Mouse (Mus musculus) liver, embryonic 11.5 days (tissue): ENCODE results near the gene Ankrd24. TPM values are rescaled to one million over a fixed set of nuclear protein-coding genes. Genes with fewer than 3 reads are reported as not detected.
A peak's percentile ranks its signal among the peaks of the same experiment; 100 is the strongest.

Experiments used
- ATAC-seq: fragments of 200-750 bp; cut with Nextera tagmentation; replicated peaks from 2 replicates; pipeline ENCODE4 v1.8.0; 2017; ENCODE audit warnings: moderate number of reproducible peaks, mild to moderate bottlenecking, moderate TSS enrichment, moderate library complexity; ENCODE audit not compliant: low FRiP score
- DNase-seq: peaks from one replicate; pipeline ENCODE4 v3.0.0-alpha.2; 2017; ENCODE audit warnings: low spot score
- H3K27ac ChIP-seq: fragments of 300-500 bp; sonication (generic); 2 replicates; pipeline ENCODE4 v1.5.1; 2014; ENCODE audit warnings: mild to moderate bottlenecking, low read depth, low read length, control low read depth
- H3K27me3 ChIP-seq: fragments of 300-500 bp; sonication (generic); replicated peaks from 2 replicates; pipeline ENCODE4 v1.6.1; 2014; ENCODE audit warnings: low read length, mixed read lengths; ENCODE audit not compliant: control insufficient read depth, insufficient read depth
- H3K36me3 ChIP-seq: fragments of 300-500 bp; sonication (generic); 2 replicates; pipeline ENCODE4 v1.6.1; 2014; ENCODE audit warnings: mild to moderate bottlenecking, low read length, moderate library complexity, mixed read lengths; ENCODE audit not compliant: control insufficient read depth, insufficient read depth
- H3K4me1 ChIP-seq: fragments of 300-500 bp; sonication (generic); replicated peaks from 2 replicates; pipeline ENCODE4 v1.6.1; 2014; ENCODE audit warnings: low read length, mixed read lengths; ENCODE audit not compliant: control insufficient read depth, insufficient read depth
- H3K4me2 ChIP-seq: fragments of 300-500 bp; sonication (generic); 2 replicates; pipeline ENCODE4 v1.6.1; 2014; ENCODE audit warnings: mild to moderate bottlenecking, control low read depth, moderate library complexity
- H3K4me3 ChIP-seq: fragments of 300-500 bp; sonication (generic); 2 replicates; pipeline ENCODE4 v1.5.1; 2014; ENCODE audit warnings: low read depth, low read length, control low read depth
- H3K9ac ChIP-seq: fragments of 300-500 bp; sonication (generic); 2 replicates; pipeline ENCODE4 v1.6.1; 2014; ENCODE audit warnings: low read depth, low read length, control low read depth
- H3K9me3 ChIP-seq: fragments of 300-500 bp; sonication (generic); 2 replicates; pipeline ENCODE4 v1.6.1; 2016; ENCODE audit warnings: low read length, inconsistent platforms, mixed read lengths; ENCODE audit not compliant: control insufficient read depth
- WGBS: fragments of 180-500 bp; shearing (Covaris S2); extraction: QIAGEN DNeasy Blood & Tissue Kit; methylation state at CpG from one replicate; pipeline ENCODE4 v1.1.7; 2014; 5-methylcytosine and 5-hydroxymethylcytosine counted together
- polyA plus RNA-seq: library from polyadenylated mRNA; unstranded; fragments of >200 nt; fragmentation: Nextera tagmentation; extraction: Ambion mirVana; gene quantifications from 2 replicates; pipeline ENCODE4 v1.2.1, GENCODE M21; 2014

Ankrd24 gene
- polyA plus RNA-seq, 1 experiment from 2014 or later = 3.6 TPM

DNA sequence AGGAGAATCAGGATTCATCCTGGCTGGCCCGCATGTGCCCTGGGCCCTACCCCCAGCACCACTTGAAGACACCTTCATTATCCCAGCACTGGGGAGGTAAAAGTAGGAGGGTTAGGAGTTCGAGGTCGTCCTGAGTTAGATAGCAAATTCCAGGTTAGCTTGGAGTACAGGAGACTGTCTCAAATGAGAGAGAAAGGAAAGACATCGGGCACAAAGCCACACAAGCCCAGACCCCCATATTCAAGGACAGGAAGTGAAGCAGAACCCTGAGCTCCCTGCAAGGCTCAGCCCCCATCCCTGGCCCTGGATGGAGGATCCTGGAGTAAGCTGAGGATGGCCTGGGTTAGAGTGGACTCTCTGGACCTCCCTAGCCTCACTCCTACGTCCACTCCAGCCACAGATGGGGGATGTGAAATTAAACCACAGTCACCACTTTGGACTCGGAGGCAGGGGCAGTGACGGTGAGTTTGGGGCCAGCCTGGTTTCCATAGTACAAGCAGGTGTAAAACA, 26.9 kb upstream of the Ankrd24 start:
- peak overlapping the region; percentile 28; the same call in 1 of the 2 replicates for H3K9ac ChIP-seq
- H3K4me2 ChIP-seq = peak overlapping the region; percentile 73
- H3K4me3 ChIP-seq = peak overlapping the region; percentile 30; the same call in 1 of the 2 replicates
- H3K4me1 ChIP-seq = peaks cover 38% of the 10 kb centered on the region
- H3K27me3 ChIP-seq = peaks cover 10% of the 10 kb centered on the region
- no peaks in the 10 kb centered on the region for H3K36me3 ChIP-seq
- WGBS = 27% methylated on average over 7 of the region's 7 CpGs
- H3K9me3 ChIP-seq = no peaks in the 10 kb centered on the region
- ATAC-seq (no peak), DNase-seq (no peak)
- peak overlapping the region; percentile 39; the same call in 1 of the 2 replicates for H3K27ac ChIP-seq

DNA sequence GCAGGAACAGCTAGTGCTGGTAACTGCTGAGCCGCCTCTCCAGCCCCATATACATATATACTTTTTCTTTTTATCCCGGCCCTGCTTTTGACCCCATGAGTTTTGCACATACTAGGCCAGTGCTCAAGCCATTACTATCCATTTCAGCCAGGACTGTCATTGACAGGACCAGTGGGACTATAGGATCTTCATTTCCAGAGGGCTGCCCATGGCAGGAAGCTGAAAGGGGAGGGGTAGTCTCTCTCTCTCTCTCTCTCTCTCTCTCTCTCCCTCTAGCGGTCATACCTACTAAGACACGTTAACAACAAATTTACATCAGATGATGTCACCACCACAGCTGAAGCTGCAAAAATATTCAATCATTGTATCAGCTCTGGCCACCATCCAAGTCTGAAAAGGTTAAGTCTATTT, 25.6 kb upstream of the Ankrd24 start:
- Histone ChIP-seq H3K36me3 (no peaks in the 10 kb centered on the region), H3K27ac (no peak overlapping the region), H3K9ac (no peak overlapping the region), H3K9me3 (no peaks in the 10 kb centered on the region), H3K4me2 (no peak overlapping the region), H3K27me3 (0 out of 2 replicates have a peak, but pooled peaks cover 6% of the 10 kb centered on the region), H3K4me1 (peaks cover 32% of the 10 kb centered on the region), H3K4me3 (no peak overlapping the region)
- WGBS = 24% methylated on average over 4 of the region's 4 CpGs
- ATAC-seq (no peak), DNase-seq (peak; percentile 59)

- no peaks in the 10 kb centered on the region for H3K27me3 ChIP-seq
- peaks cover 26% of the 10 kb centered on the region for H3K4me1 ChIP-seq
- peak overlapping the region; percentile 46; the same call in 1 of the 2 replicates for H3K4me3 ChIP-seq
- H3K9ac ChIP-seq = 0 out of 2 replicates have a peak overlapping the region, but pooled peaks have one; percentile 42
- H3K36me3 ChIP-seq = no peaks in the 10 kb centered on the region; the same call in 1 of the 2 replicates
- H3K4me2 ChIP-seq = peak overlapping the region; percentile 79
- no peaks in the 10 kb centered on the region for H3K9me3 ChIP-seq
- WGBS = 70% methylated on average over 12 of the region's 12 CpGs
- no peak for ATAC-seq
- no peak for DNase-seq
- H3K27ac ChIP-seq = no peak overlapping the region; the same call in 1 of the 2 replicates
Measured at GRCm38 (mm10) chr10:81604019-81604967, 24.0 kb upstream of the Ankrd24 start.

GRCm38 (mm10) chr10:81604968-81605665, 23.2 kb upstream of the Ankrd24 start:
- no peaks in the 10 kb centered on the region; the same call in 1 of the 2 replicates for H3K36me3 ChIP-seq
- peak overlapping the region; percentile 79 for H3K4me2 ChIP-seq
- peaks cover 23% of the 10 kb centered on the region for H3K4me1 ChIP-seq
- WGBS = 15% methylated on average over 29 of the region's 29 CpGs
- H3K9me3 ChIP-seq = no peaks in the 10 kb centered on the region
- ATAC-seq = peak; percentile 42
- peak overlapping the region; percentile 56 for H3K9ac ChIP-seq
- H3K4me3 ChIP-seq = peak overlapping the region; percentile 46
- H3K27ac ChIP-seq = peak overlapping the region; percentile 90
- H3K27me3 ChIP-seq = no peaks in the 10 kb centered on the region
- peak; percentile 80 for DNase-seq

- Histone ChIP-seq H3K9ac (peak overlapping the region; percentile 56), H3K27me3 (no peaks in the 10 kb centered on the region), H3K4me3 (peak overlapping the region; percentile 46), H3K4me2 (peak overlapping the region; percentile 79), H3K4me1 (peaks cover 18% of the 10 kb centered on the region), H3K36me3 (no peaks in the 10 kb centered on the region; the same call in 1 of the 2 replicates), H3K27ac (peak overlapping the region; percentile 90), H3K9me3 (no peaks in the 10 kb centered on the region)
- 5% methylated on average over 14 of the region's 14 CpGs for WGBS
- ATAC-seq (0 out of 2 replicates have a peak, but pooled peaks have one; percentile 5), DNase-seq (no peak)
Measured at GRCm38 (mm10) chr10:81605666-81605973, 22.7 kb upstream of the Ankrd24 start.

DNA sequence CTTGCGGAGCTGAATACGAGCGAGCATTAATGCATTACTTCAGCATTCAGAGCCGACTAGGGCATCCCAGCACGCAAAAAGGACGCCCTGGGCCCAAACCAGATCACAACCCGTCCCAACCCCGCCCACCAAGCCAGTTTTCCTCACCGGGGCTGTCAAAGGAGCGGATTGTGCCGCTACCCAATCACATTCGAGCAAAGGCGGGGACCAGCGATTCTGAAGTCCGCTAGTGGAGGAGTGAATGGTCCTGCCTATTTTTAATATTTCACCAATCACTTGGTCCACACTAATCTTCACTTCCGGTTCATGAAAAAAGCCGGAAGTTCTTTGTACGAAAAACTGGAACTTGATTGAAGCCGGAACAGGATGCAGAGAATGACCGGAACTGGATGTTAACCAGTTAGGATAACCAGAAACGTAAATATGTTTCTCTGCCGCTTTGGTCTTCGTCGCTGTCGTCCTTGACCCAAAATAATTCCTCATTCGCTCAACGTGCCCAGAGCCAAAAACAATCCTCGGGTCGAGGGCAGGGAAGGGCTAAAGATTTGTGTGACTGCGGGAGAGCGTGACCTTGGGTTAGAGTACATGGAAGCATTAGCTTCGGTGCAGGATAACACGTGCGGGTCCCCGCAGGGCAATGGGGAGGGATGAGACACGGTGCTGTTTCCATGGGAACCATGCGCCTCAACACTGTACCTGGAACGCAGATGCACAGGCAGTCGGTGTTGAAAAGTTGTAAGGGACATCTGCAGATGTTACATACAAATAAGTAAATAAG, 22.2 kb upstream of the Ankrd24 start, which contains the start of gene BC025920:
BC025920 (plus strand) TSS at position 297 of the 778 bp plus-strand sequence.
- ATAC-seq (peak; percentile 87), DNase-seq (peak; percentile 88)
- 1% methylated on average over 39 of the region's 39 CpGs for WGBS

DNA sequence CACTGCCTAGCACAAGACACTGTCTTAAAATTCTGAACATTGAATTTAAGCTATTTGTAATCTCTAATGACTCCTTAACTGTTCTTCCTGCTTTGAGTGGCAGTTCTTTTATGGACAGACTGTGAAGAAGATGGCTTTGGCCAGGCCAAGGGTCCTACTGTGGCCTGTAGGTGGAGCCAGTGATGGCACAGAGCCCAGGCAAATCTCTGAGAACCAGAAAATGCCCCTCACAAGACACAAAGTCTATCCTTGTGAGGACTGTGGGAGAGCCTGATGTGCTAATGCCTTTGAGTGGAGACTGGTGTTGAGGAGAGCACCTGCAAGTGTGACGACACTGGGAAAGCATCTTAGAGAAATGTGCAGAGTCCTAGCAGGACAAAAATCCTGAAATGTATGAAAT, 20.0 kb upstream of the Ankrd24 start:
- peaks cover 4% of the 10 kb centered on the region; the same call in 1 of the 2 replicates for H3K4me1 ChIP-seq
- H3K4me3 ChIP-seq = no peak overlapping the region
- H3K9me3 ChIP-seq = no peaks in the 10 kb centered on the region
- DNase-seq = no peak
- no peak for ATAC-seq
- no peak overlapping the region for H3K27ac ChIP-seq
- 89% methylated on average over 1 of the region's 1 CpGs for WGBS
- no peaks in the 10 kb centered on the region; the same call in 1 of the 2 replicates for H3K36me3 ChIP-seq
- no peak overlapping the region for H3K4me2 ChIP-seq
- H3K9ac ChIP-seq = no peak overlapping the region
- no peaks in the 10 kb centered on the region for H3K27me3 ChIP-seq

More for the DNA sequence above, 22.2 kb upstream of the Ankrd24 start, which contains the start of gene BC025920:
- Histone ChIP-seq H3K27me3 (no peaks in the 10 kb centered on the region), H3K4me2 (peak within 1 kb of the TSS; percentile 79), H3K9me3 (no peaks in the 10 kb centered on the region), H3K4me3 (peak within 1 kb of the TSS; percentile 55), H3K4me1 (peaks cover 15% of the 10 kb centered on the region), H3K27ac (peak within 1 kb of the TSS; percentile 90), H3K9ac (peak within 1 kb of the TSS; percentile 57), H3K36me3 (no peaks in the 10 kb centered on the region; the same call in 1 of the 2 replicates)
